Mouse (Mus musculus): Measurements from ENCODE around the gene Sept5. TPM values are rescaled to one million over a fixed set of nuclear protein-coding genes. Genes with fewer than 3 reads are reported as not detected.
A peak's percentile ranks its signal among the peaks of the same experiment; 100 is the strongest.

Sept5 gene
- polyA plus RNA-seq, 1 experiment from 2014 or later = 26.8 TPM

DNA sequence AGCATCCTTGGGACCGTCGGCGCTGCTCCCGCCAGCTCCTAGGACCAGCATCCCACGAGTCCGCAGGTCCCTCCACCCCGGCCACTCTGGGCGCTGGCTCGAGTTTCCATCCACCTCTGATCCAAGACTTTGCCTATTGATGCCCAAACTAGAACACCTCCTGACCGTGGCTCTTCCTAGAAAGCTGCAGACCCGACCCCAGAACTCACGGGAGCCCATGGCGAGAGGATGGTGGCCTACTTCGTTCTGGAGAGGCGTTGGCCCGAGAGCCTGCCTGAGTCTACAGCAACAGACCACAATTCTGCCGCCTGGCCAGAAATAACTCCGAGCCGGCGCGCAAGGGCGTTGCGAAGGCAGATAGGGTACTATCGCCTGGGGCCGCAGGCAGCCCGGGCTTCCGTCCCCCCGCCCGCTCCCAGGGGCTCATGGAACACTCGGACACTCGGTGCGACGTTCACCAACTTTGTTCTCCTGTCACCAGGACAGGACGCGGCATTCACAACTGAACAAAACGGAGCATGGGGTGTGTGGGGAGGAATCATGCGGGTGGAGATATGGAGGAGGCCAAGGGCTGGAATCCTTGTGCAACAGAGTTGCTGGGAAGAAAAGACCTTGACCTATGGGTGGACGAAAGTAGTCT is 8.3 kb downstream of the Sept5 start:
- Histone ChIP-seq H3K27ac (ENCODE audit: low read length) (no peak overlapping the region), H3K36me3 (ENCODE audit: control insufficient read depth, insufficient read depth, low read length) (no peaks in the 10 kb centered on the region), H3K27me3 (ENCODE audit: control insufficient read depth, insufficient read depth, low read length) (peaks cover 82% of the 10 kb centered on the region), H3K9me3 (replicated peaks; ENCODE audit: control insufficient read depth, low read length) (no peaks in the 10 kb centered on the region), H3K4me1 (ENCODE audit: control insufficient read depth, insufficient read depth, low read length) (peaks cover 15% of the 10 kb centered on the region), H3K4me2 (ENCODE audit: low read depth, low read length) (peak overlapping the region; percentile 93), H3K9ac (ENCODE audit: low read length) (peak overlapping the region; percentile 60), H3K4me3 (replicated peaks; ENCODE audit: low read length) (peak overlapping the region; percentile 52)
- no peak for ATAC-seq (ENCODE audit: insufficient read depth, low FRiP score)
- WGBS = 14% methylated on average over 38 of the region's 38 CpGs

DNA sequence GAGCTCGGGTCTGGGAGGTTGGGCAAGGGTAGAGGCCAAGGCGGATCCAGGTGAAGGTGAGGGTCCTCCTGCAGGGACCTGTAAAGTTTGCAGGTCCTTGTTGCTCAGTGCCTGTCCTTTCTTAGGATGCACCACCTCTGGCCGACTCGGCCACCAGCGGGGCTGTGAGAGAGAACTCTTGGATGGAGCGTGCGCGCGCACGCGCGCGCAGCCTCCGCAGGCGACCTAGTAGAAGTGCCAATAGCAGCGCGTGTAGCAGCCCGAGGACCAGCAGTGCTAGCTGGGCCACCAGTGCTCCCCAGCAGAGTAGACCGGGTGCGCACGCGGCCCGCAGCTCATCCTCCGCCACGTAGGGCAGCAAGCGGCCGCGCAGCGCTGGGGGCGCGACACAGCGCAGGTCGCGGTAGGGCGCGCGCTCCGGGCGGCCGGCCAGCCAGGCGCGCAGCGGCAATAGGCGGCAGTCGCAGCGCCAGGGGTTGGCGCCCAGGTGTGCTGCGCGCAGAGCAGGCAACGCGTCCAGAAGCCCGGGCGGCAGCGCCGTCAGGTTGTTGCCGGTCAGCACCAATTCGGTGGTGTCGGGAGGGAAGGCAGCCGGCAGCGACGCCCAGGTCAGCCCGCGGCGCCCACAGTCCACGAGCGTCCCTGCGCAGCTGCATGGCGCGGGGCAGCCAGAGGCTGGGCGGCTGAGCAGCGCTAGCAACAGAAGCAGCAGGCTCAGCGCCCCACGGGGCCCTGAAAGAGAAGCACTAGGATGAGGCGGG is 9.0 kb downstream of the Sept5 start:
- 3% methylated on average over 74 of the region's 74 CpGs for WGBS
- Histone ChIP-seq H3K4me3 (replicated peaks; ENCODE audit: low read length) (peak overlapping the region; percentile 52), H3K9ac (ENCODE audit: low read length) (peak overlapping the region; percentile 60), H3K4me1 (ENCODE audit: control insufficient read depth, insufficient read depth, low read length) (peaks cover 15% of the 10 kb centered on the region), H3K9me3 (replicated peaks; ENCODE audit: control insufficient read depth, low read length) (no peaks in the 10 kb centered on the region), H3K27me3 (ENCODE audit: control insufficient read depth, insufficient read depth, low read length) (peaks cover 79% of the 10 kb centered on the region), H3K27ac (ENCODE audit: low read length) (no peak overlapping the region), H3K4me2 (ENCODE audit: low read depth, low read length) (peak overlapping the region; percentile 93), H3K36me3 (ENCODE audit: control insufficient read depth, insufficient read depth, low read length) (no peaks in the 10 kb centered on the region)
- no peak for ATAC-seq (ENCODE audit: insufficient read depth, low FRiP score)

DNA sequence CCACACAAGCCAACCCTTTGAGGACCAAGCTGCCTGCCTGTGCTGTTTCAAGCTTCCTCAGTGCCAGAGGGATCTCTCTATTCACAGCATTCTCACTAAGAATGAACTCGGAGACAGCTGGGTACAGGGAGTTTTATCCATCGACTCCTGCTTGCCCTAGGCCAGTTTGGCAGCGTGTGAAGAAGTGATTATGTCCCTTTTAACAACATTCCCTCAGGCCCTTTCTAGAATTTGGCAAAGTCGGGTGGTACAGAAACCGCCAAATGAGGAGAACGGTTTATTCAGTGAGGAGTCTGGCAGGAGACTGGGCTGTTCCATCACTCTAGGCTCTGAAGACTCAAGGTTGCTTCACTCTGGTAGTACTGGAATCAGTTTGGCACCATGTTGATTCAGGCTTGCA is 9.6 kb downstream of the Sept5 start:
- Histone ChIP-seq H3K27ac (ENCODE audit: low read length) (no peak overlapping the region), H3K36me3 (ENCODE audit: control insufficient read depth, insufficient read depth, low read length) (no peaks in the 10 kb centered on the region), H3K4me2 (ENCODE audit: low read depth, low read length) (peak overlapping the region; percentile 93), H3K4me3 (replicated peaks; ENCODE audit: low read length) (peak overlapping the region; percentile 52), H3K27me3 (ENCODE audit: control insufficient read depth, insufficient read depth, low read length) (peaks cover 74% of the 10 kb centered on the region), H3K9ac (ENCODE audit: low read length) (no peak overlapping the region), H3K4me1 (ENCODE audit: control insufficient read depth, insufficient read depth, low read length) (peaks cover 15% of the 10 kb centered on the region), H3K9me3 (replicated peaks; ENCODE audit: control insufficient read depth, low read length) (no peaks in the 10 kb centered on the region)
- WGBS = 46% methylated on average over 6 of the region's 6 CpGs
- ATAC-seq (ENCODE audit: insufficient read depth, low FRiP score) = no peak

DNA sequence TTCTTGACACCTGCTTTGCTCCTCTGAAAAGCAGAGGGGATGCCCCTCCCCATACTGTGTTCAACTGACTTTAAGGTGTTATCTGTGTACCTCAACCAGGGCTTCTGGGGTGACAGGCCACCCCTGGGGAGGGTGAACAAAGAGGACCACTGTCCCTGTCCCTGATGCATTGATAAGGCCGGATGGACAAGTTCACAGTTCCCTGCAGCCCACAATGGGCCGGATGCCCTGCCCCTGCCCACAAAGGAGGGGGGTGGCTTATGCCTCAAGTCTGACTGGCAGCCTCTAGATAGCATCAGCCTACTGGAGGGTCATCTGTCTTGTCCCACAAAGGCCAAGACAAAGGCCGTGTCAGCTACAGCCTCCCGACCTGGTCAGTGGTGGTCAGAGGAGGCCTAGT is 10.6 kb downstream of the Sept5 start:
- H3K9ac ChIP-seq (ENCODE audit: low read length) = no peak overlapping the region
- WGBS = 75% methylated on average over 4 of the region's 4 CpGs

DNA sequence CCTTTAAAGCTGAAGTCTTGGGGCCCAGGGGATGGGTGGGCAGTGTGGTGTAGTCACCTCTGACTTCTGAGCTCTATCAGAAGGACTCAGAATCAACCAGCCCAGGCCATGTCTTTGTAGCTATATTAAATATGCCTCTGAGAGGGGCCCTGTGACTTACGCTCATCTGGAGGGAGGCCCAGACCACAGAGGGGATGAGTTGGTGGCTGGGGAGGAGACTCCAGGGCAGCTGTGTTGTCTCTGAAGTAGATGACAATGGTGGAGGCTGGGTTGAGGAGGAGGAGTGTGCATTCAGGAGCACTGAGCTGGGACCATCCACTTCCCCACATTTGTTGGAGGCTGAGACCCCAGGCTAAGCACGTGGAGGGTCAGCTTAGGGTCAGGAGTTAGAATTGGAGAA is 11.5 kb downstream of the Sept5 start:
- Histone ChIP-seq H3K9ac (ENCODE audit: low read length) (no peak overlapping the region), H3K27me3 (ENCODE audit: control insufficient read depth, insufficient read depth, low read length) (peaks cover 55% of the 10 kb centered on the region), H3K27ac (ENCODE audit: low read length) (no peak overlapping the region), H3K9me3 (replicated peaks; ENCODE audit: control insufficient read depth, low read length) (no peaks in the 10 kb centered on the region), H3K36me3 (ENCODE audit: control insufficient read depth, insufficient read depth, low read length) (no peaks in the 10 kb centered on the region), H3K4me2 (ENCODE audit: low read depth, low read length) (no peak overlapping the region), H3K4me3 (replicated peaks; ENCODE audit: low read length) (no peak overlapping the region), H3K4me1 (ENCODE audit: control insufficient read depth, insufficient read depth, low read length) (peaks cover 15% of the 10 kb centered on the region)
- 59% methylated on average over 2 of the region's 2 CpGs for WGBS
- ATAC-seq (ENCODE audit: insufficient read depth, low FRiP score) = no peak

More for the DNA sequence above, 10.6 kb downstream of the Sept5 start:
- no peak for ATAC-seq (ENCODE audit: insufficient read depth, low FRiP score)
- Histone ChIP-seq H3K9me3 (replicated peaks; ENCODE audit: control insufficient read depth, low read length) (no peaks in the 10 kb centered on the region), H3K4me1 (ENCODE audit: control insufficient read depth, insufficient read depth, low read length) (peaks cover 15% of the 10 kb centered on the region), H3K4me3 (replicated peaks; ENCODE audit: low read length) (no peak overlapping the region), H3K4me2 (ENCODE audit: low read depth, low read length) (no peak overlapping the region), H3K27me3 (ENCODE audit: control insufficient read depth, insufficient read depth, low read length) (peaks cover 63% of the 10 kb centered on the region), H3K36me3 (ENCODE audit: control insufficient read depth, insufficient read depth, low read length) (no peaks in the 10 kb centered on the region), H3K27ac (ENCODE audit: low read length) (no peak overlapping the region)

DNA sequence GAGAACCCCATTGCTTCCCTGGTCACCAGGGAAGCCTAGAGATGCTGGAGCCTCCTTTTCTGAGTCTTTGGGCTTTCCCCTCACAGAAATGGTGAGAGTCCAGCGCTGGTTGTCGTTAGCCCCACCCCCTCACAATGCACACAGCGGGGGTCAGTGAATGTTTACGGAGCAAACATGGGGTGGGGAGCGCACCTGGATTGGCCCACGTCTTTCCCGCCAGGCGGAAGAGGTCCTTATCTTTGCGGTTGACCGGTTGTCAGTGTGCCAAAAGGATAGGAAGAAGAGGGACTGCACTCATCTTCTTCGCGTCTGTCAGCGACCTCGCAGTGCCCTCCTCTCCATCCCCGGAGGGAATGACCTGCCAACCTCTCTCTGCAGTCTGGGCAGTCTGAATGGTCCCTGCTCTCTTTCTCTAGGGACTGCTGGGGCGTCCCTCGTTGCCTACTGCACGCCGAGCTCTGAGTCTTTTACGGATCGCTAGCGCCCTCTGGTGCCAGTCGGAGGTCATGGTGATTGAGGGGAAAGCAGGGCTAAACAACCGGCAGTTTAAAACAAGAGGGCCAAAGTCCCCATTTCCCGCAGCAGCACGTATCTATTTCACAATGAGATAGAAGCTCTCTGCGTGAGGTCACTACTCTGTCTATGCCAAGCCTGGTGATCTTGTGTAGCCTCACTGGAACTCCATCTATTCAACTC is 12.2 kb downstream of the Sept5 start:
- Histone ChIP-seq H3K9ac (ENCODE audit: low read length) (peak overlapping the region; percentile 2; the same call in 1 of the 2 replicates), H3K4me1 (ENCODE audit: control insufficient read depth, insufficient read depth, low read length) (peaks cover 15% of the 10 kb centered on the region), H3K4me2 (ENCODE audit: low read depth, low read length) (peak overlapping the region; percentile 48), H3K27ac (ENCODE audit: low read length) (no peak overlapping the region), H3K27me3 (ENCODE audit: control insufficient read depth, insufficient read depth, low read length) (peaks cover 47% of the 10 kb centered on the region), H3K9me3 (replicated peaks; ENCODE audit: control insufficient read depth, low read length) (no peaks in the 10 kb centered on the region), H3K36me3 (ENCODE audit: control insufficient read depth, insufficient read depth, low read length) (no peaks in the 10 kb centered on the region), H3K4me3 (replicated peaks; ENCODE audit: low read length) (peak overlapping the region; percentile 28)
- ATAC-seq (ENCODE audit: insufficient read depth, low FRiP score) = peak; percentile 45; the same call in 1 of the 2 replicates
- WGBS = 2% methylated on average over 27 of the region's 27 CpGs

DNA sequence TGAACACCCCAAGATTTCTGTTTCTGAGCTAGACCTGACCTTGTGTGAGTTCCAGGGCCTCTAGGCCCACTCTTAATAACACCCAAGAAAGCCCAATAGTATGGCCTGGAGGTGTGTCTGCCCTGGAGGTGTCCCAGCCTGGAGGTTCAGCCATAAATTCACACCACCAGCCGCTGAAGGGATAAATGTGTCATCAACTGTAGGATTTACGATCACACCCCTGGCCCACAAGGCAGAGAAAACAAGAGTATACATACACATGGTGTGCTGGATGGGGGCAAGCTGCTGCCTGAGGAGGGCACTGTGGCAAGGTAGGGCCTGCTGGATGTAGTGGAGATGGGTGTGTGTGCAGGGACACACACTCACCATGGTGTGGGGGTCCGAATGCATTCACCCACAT is 16.5 kb downstream of the Sept5 start:
- Histone ChIP-seq H3K36me3 (ENCODE audit: control insufficient read depth, insufficient read depth, low read length) (no peaks in the 10 kb centered on the region), H3K9ac (ENCODE audit: low read length) (no peak overlapping the region), H3K27me3 (ENCODE audit: control insufficient read depth, insufficient read depth, low read length) (peaks cover 5% of the 10 kb centered on the region; the same call in 1 of the 2 replicates), H3K4me2 (ENCODE audit: low read depth, low read length) (no peak overlapping the region), H3K9me3 (replicated peaks; ENCODE audit: control insufficient read depth, low read length) (no peaks in the 10 kb centered on the region), H3K4me1 (ENCODE audit: control insufficient read depth, insufficient read depth, low read length) (peaks cover 6% of the 10 kb centered on the region), H3K27ac (ENCODE audit: low read length) (no peak overlapping the region), H3K4me3 (replicated peaks; ENCODE audit: low read length) (no peak overlapping the region)
- ATAC-seq (ENCODE audit: insufficient read depth, low FRiP score) = no peak
- WGBS = 78% methylated on average over 3 of the region's 3 CpGs

DNA sequence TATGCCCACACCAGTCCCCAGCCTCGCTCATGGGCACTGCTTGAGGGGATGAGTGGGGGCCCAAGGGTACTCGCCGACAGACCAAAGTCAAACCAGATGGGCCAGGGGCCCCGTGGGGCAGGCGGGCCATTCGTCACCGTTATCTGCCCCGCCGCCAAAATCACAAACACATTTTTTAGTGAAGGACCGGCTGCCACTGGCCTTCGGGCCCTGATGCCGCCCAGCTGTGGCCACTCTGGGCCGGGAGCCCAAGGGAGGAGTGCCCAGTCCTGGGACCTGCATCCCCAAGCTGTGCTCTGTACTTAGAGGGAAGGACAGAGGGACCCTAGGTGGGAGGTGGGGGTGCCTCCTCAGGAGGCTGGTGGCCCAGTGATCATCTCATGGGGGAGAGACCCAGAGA is 18.0 kb downstream of the Sept5 start:
- ATAC-seq (ENCODE audit: insufficient read depth, low FRiP score) = no peak
- H3K27ac ChIP-seq (ENCODE audit: low read length) = no peak overlapping the region
- H3K4me1 ChIP-seq (ENCODE audit: control insufficient read depth, insufficient read depth, low read length) = no peaks in the 10 kb centered on the region
- H3K36me3 ChIP-seq (ENCODE audit: control insufficient read depth, insufficient read depth, low read length) = no peaks in the 10 kb centered on the region
- no peaks in the 10 kb centered on the region for H3K9me3 ChIP-seq (replicated peaks; ENCODE audit: control insufficient read depth, low read length)
- no peaks in the 10 kb centered on the region for H3K27me3 ChIP-seq (ENCODE audit: control insufficient read depth, insufficient read depth, low read length)
- H3K9ac ChIP-seq (ENCODE audit: low read length) = peak overlapping the region; percentile 5; the same call in 1 of the 2 replicates
- H3K4me3 ChIP-seq (replicated peaks; ENCODE audit: low read length) = no peak overlapping the region
- WGBS = 36% methylated on average over 13 of the region's 13 CpGs
- H3K4me2 ChIP-seq (ENCODE audit: low read depth, low read length) = no peak overlapping the region

DNA sequence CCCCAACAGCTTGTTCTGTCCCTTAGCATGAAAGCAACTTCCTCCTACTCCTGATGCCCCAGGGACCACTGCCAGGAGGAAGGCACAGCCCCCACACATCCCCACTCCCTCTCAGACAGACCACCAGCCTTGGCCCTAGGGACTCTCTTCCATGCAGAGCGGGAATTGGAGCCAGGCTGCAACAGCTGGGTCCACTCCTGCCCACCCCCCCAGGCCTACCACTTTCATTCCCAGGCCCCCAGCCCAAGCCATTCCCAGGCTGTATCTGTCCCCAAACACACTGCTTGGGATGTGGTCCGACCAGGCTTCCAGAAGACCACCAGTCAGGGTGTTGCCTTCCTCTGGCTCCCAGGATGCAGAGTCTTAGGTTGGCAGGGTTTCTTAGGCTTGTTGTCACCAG is 20.7 kb downstream of the Sept5 start:
- Histone ChIP-seq H3K36me3 (ENCODE audit: control insufficient read depth, insufficient read depth, low read length) (no peaks in the 10 kb centered on the region), H3K4me1 (ENCODE audit: control insufficient read depth, insufficient read depth, low read length) (peaks cover 13% of the 10 kb centered on the region), H3K9ac (ENCODE audit: low read length) (no peak overlapping the region), H3K27me3 (ENCODE audit: control insufficient read depth, insufficient read depth, low read length) (no peaks in the 10 kb centered on the region), H3K27ac (ENCODE audit: low read length) (no peak overlapping the region), H3K9me3 (replicated peaks; ENCODE audit: control insufficient read depth, low read length) (no peaks in the 10 kb centered on the region), H3K4me3 (replicated peaks; ENCODE audit: low read length) (no peak overlapping the region), H3K4me2 (ENCODE audit: low read depth, low read length) (no peak overlapping the region)
- ATAC-seq (ENCODE audit: insufficient read depth, low FRiP score) = no peak
- WGBS = 68% methylated on average over 2 of the region's 2 CpGs

Measured in stomach, embryonic 16.5 days (tissue).